Mouse (Mus musculus) cerebellum, adult (tissue): Measurements from ENCODE around the gene Mcemp1.

ENCODE experiments used
- ATAC-seq: cut with Nextera tagmentation; 2 replicates; pipeline ENCODE4 v1.9.2; 2017; ENCODE audit warnings: mild to moderate bottlenecking, moderate library complexity, mixed read lengths; ENCODE audit not compliant: insufficient number of reproducible peaks, low FRiP score, low TSS enrichment

Mcemp1 gene

GRCm38 (mm10) chr8:3670388-3670787 lies 4.8 kb downstream of the Mcemp1 start:
- no peak for ATAC-seq

DNA sequence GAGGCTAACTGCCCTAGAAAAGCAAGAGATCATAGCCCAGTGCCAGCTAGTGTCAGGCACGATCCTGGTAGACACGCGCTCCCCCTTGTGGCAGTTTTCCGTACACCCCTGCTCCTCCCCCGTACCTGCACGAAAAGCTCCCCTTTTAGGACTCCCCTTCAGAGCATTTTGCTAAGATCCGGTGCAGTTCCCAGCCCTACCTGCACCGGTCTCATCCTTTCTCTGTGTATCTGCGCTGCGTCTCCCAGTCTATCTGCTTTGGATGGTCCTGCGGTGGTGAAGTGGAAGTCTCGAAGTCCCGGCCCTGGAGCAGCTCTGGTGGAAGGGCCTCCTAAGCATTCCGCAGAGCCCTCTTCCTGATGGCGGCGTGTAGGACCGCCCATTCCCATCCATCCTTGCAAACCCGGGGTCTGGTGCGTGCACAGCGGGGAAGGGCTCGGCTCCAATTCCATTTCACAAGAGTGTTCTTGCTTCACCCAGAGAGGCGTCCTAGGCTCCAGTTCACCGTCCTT lies 6.5 kb downstream of the Mcemp1 start, which contains the start of gene Fcor:
Fcor (minus strand) TSS at position 383 of the 512 bp plus-strand sequence.
- peak; percentile 75 for ATAC-seq

DNA sequence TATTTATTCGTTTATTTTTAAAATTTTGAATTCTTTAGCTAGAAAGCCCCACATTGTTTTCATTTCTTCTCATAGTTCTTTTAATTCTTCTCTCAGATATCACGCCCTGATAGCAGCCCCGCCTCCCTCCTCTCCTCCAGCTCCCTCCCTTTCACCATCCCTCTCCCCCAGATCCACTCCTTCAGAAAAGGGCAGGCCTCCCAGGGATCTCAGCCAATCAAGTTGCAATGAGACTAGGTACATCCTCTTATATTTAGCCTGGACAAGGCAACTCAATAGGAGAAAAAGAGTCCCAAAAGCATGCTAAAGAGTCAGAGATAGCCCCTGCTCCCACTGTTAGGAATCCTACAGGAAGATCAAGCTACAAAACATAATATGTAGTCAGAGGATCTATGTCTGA lies 9.1 kb downstream of the Mcemp1 start:
- ATAC-seq, result no peak

DNA sequence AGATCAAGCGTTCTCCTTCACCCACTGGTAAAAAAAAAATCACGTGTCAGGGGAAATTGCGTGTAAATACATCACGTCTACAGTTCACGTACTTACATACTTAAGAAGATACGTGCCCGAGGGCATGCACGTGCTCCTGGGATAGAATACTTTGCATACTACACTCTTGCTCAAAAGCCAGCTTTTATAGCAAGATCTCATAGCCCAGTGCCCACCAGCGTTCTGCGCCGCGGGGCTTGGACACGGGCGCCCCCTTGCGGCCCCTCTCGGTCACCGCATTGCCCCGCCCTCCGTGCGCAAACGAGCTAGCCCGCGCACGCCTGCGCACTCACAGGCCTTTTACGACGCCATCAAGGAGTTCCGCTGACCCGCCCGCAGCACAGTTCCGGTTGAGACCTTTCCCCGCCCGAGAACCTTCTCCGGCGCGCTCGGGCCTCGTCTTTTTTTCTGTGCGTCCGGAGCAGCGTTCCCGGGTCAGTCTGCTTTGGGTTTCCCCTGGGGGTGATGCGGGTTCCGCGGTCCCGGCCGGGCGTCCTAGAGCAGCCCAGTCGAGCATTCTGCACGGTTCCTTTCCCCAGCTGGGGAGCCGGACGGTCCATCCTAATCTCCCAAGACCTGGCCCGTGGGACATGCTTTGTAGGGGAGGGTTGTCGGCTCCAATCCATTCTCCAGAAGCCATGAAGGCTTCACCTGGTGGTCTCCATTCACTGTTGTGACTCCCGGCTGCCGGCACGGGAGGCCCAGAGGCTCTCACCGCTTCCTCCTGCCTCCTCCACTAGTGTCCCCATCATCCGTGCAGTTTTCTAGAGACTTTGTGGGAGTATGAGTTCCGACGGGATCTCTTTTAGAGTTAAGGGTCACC lies 10.8 kb downstream of the Mcemp1 start, which contains the start of gene Trappc5:
Trappc5 (plus strand) TSS at position 169 of the 862 bp plus-strand sequence.
- peak; percentile 74 for ATAC-seq

GRCm38 (mm10) chr8:3676993-3677579 lies 11.5 kb downstream of the Mcemp1 start:
- no peak for ATAC-seq

GRCm38 (mm10) chr8:3678831-3679230 lies 13.3 kb downstream of the Mcemp1 start:
- ATAC-seq, result no peak

- ATAC-seq, result no peak
Observed at GRCm38 (mm10) chr8:3679236-3679635, 13.7 kb downstream of the Mcemp1 start.

DNA sequence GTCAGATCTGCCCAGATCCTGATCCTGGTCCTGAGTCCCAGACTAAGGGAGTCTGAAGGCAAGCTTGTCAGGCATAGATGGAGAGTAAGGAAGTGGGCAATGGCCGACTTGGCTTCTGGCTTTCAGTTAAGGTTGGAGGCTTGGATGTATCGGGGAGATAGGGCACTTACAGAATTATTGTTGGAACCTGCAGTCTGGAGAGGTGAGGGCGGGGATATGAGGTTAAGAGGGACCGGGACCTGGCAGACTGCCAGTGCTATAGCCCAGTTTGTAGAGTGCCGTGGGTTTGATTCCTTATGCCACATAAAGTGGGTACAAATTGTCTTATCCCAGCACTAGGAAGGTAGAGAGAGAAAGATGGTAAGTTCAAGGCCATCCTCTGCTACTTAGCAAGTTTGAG lies 14.1 kb downstream of the Mcemp1 start:
- ATAC-seq, result no peak

GRCm38 (mm10) chr8:3682435-3682834 lies 16.9 kb downstream of the Mcemp1 start:
- ATAC-seq, result no peak

DNA sequence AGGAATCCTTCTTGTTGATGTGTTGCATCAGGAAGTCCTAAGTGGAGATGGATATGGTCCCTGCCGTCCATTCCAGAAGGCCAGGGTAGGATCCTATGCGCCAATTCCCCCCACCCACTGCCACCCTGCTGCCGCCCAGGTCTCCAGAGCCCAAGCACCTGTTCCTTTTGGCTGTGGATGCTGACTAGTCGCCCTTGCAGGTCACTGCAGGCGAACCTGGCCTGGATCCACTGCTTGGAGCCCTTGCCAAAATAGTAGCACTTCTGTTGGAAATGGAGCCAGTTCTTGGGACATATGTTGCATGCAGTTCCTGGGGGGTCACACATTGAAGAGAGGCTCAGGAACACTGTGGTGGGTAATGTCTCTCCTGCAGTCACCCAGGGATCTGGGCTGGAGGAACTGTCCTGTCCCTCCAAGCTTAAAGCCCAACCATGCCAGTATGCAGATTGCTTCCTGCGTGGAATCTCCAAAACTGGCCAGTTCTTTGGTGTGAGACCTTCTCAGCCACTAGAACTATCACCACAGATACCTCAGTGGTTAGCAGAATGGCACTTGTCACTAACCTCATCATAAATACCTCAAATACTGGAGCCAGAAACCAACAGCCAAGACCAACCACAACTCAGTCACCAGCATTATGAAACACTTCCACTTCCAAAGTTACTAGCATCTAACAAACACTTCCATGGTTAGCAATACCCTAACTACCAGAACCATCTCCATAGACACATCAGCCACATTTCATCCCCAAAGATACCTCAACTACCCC lies 18.0 kb downstream of the Mcemp1 start:
- peak; percentile 67 for ATAC-seq

DNA sequence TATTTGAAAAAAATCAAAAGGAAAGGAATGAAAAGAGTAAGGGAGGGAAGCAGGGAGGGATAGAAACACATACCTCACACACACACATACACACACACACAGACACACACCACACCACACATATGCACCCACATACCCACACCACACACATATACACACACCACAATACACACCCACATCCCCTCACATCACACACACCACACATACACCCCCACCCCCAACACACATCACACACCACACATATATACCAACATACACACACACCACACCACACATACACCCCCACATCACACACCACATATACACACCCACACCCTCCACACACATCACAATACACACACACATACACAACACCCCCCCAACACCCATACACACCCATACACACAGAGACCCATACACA lies 19.0 kb downstream of the Mcemp1 start:
- ATAC-seq, result no peak

- ATAC-seq, result no peak
Observed at GRCm38 (mm10) chr8:3685422-3685821, 19.9 kb downstream of the Mcemp1 start.

DNA sequence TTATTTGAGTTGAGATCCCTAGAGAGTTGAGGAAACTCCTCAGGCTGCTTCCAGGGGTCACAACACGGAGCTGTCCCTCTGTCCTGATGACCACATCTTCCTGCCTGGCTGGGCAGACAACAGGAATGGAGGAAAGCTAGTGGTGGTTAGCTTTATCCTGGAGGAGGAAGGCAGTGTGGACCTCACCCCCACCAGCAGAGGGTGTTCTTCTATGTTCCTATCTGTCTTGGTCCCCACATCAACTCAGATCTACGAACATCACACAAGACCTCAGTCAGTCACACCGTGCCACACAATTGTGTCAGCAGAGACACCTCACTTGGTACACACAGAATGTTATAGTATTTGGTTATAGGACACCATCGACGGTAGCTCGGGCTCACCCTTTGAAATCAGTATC lies 22.0 kb downstream of the Mcemp1 start:
- ATAC-seq, result no peak

- no peak for ATAC-seq
Observed at GRCm38 (mm10) chr8:3690774-3691173, 25.2 kb downstream of the Mcemp1 start.

- no peak for ATAC-seq
Observed at GRCm38 (mm10) chr8:3694121-3694520, 28.6 kb downstream of the Mcemp1 start, which contains the start of gene Fcer2a. Fcer2a (minus strand) TSS chr8:3694175.

DNA sequence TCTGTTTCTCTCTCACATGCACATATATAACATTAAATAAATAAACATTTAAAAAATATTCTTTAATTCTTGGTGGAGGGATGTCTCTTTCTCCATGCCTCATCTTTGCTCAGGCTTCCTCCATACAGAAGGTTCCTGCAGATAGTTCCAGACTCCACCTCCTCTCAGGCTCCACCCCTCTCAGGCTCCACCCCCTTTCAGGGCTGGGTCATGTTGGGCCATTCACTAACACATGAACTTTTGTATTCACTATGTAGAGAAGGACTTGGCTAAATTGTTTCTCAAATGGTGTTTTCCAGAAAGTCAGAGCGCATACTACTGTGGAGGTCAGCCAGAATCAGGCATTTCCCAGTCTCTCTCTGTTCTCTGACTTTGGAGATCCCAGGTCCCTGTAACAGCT lies 35.9 kb downstream of the Mcemp1 start:
- no peak for ATAC-seq

DNA sequence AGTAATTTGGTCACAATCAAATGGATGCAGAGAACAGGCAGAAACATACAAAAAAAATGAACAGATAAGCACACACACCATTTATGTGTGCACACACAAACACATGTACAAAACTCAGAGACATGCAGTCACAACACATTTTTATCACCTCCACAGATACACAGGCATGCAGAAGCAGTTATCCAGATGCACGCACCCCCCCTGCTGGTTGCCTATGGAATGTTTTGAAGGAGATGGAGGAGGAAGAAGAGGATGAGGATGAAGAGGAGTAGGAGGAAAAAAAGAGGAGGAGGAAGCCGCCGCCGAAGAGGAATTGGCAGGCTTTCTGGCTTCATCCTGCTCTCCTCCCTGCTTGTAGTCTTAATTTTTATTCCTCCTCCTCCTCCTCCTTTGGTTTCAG lies 40.2 kb downstream of the Mcemp1 start:
- ATAC-seq, result no peak

DNA sequence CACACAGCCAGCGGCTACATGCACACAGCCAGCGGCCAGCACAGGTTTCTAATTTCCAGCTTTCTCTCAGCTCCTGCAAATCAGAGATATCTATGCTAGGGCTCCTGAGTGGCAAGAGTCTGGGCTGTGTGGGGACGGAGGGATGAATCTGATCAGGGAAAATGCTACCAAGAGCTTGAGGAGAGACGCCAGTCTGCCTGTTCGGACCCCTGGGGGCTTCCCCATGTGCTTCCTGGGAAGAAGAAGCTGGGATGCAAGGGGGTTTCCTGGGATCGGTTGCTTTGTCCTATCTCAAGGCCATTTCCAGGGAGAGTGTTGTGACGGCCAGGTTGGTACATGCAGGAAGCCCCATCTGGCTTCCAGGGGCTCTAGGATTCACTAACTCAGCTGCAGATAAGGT lies 42.1 kb downstream of the Mcemp1 start:
- ATAC-seq, result no peak

GRCm38 (mm10) chr8:3710312-3710711 lies 44.8 kb downstream of the Mcemp1 start:
- no peak for ATAC-seq

GRCm38 (mm10) chr8:3711646-3712045 lies 46.1 kb downstream of the Mcemp1 start:
- no peak for ATAC-seq
